Mouse (Mus musculus) liver, embryonic 14.5 days (tissue): Measurements from ENCODE around the gene Tra2b.

Experiments
- CTCF ChIP-seq: IDR thresholded peaks from 2 replicates; pipeline ENCODE4 v1.5.1; 2016; ENCODE audit warnings: antibody characterized with exemption, low read depth, control low read depth
- EP300 ChIP-seq: IDR thresholded peaks from 2 replicates; pipeline ENCODE4 v1.6.1; 2016; ENCODE audit warnings: antibody characterized with exemption, low read depth

- no peak for TF ChIP-seq CTCF
- no peak for TF ChIP-seq EP300
These were observed 65.3 kb downstream of the Tra2b start for GRCm38 (mm10) chr16:22200476-22200875.
